Mouse (Mus musculus): ENCODE measurements around the gene Acsf2. TPM values are rescaled to one million over a fixed set of nuclear protein-coding genes. Genes with fewer than 3 reads are reported as not detected.

The Acsf2 gene
- 3.9 and 8.6 TPM in 2 replicates for polyA plus RNA-seq (2021; fragmentation: Nextera tagmentation)
- long read RNA-seq, experiment 1, partial matches to known transcripts, result 1 of 3 reads
- long read RNA-seq, experiment 1, other reads (novel, unspliced or antisense), result 1 of 3 reads
- long read RNA-seq, experiment 2, result 0 reads

GRCm38 (mm10) chr11:94601321-94602281 is at the start of gene Acsf2:
TSS of gene Acsf2 (minus strand) at chr11:94601871.

DNA sequence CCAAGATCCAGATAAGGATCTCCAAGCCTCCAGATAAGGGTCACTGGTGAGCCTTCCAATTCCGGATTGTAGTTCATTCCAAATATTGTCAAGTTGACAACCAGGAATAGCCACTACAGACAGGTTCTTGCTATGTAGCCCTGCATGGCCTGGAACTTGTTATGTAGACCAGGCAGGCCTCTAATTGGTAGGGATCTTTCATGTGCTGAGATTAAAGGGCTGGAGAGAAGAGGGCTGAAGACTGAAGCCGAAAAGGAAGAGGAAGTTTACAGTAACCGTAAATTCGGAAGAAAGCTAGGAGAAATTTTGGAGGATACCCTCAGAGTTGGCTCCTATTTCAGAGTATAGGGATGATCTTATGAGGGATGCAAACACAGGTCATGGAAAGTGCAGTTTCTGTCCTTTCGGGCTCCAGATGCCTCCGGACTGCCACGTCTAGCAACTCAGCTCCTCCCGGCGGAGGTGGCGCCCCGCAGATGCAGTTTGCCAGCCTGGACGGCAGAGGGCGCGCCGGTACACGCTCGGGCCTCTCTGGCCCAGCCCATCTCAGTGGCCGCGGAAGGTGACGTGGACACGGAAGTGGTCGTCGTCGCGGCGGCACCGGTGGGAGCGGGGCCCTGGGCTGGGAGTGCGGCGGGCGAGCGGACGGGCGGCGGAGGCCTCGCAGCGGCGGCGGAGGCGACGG is 27.7 kb upstream of the Acsf2 start, which contains the start of gene Lrrc59:
Gene Lrrc59 (plus strand): TSS at position 569 of the 685 bp plus-strand sequence.

DNA sequence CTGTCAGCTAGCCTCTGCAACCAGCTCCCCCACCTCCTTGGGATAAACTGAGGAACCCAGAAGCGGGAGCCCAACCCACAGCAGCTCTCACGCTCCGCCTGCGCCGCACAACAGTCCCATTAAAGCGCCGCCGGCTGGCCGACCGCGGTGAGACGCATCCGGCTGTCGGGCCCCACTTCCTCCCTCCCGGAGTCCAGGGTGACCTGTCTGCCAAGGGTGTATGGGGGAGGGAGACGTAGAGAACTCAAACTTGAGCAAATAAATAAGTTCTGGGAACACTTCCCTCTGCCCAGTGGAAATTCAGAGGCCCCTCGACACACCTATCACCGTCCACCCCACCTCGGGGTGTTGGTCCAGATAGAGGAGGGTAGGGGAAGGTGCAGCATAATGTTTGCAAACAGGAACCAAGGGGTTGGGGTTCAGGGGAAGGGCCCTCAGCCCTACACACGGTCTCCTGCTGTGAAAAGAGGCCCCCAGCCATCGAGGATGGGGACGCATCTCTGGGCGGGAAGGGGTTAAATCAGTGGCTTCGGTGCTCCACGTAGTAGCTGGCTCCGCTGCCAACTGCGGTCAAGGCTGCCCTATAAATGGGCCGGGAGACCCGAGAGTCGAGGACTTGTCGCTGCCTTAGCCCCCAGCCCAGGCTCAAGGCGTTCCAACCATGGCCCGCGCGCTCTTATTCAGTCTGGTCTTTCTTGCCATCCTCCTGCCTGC is 37.1 kb downstream of the Acsf2 start, which contains the start of gene Chad:
Gene Chad (plus strand): TSS at position 611 of the 714 bp plus-strand sequence.

GRCm38 (mm10) chr11:94548888-94549690 is 52.6 kb downstream of the Acsf2 start, which contains the start of gene Rsad1:
TSS of gene Rsad1 (minus strand) at chr11:94549255.

GRCm38 (mm10) chr11:94521219-94521843 is 80.3 kb downstream of the Acsf2 start, which contains the start of gene Mycbpap:
TSS of gene Mycbpap (minus strand) at chr11:94521742.

Other genes with a start within 250 kb of the Acsf2 start
- gene Abcc3, start 208.9 kb downstream of the Acsf2 start, polyA plus RNA-seq (2021; fragmentation: Nextera tagmentation), result 1.4 and 1.6 TPM in 2 replicates
- gene Cacna1g, start 127.7 kb downstream of the Acsf2 start, polyA plus RNA-seq (2021; fragmentation: Nextera tagmentation), result 6.8 and 7.1 TPM in 2 replicates
- 0.16 and 0.25 TPM in 2 replicates for gene Spata20, start 115.7 kb downstream of the Acsf2 start, polyA plus RNA-seq (2021; fragmentation: Nextera tagmentation)
- gene Epn3, start 101.9 kb downstream of the Acsf2 start, polyA plus RNA-seq (2021; fragmentation: Nextera tagmentation), result 0.50 and 0.56 TPM in 2 replicates
- gene Mycbpap, start 80.1 kb downstream of the Acsf2 start, polyA plus RNA-seq (2021; fragmentation: Nextera tagmentation), result 0.97 and 0.98 TPM in 2 replicates
- 4.5 and 5.5 TPM in 2 replicates for gene Rsad1, start 52.6 kb downstream of the Acsf2 start, polyA plus RNA-seq (2021; fragmentation: Nextera tagmentation)
- not detected in 2 replicates for gene Chad, start 36.8 kb downstream of the Acsf2 start, polyA plus RNA-seq (2021; fragmentation: Nextera tagmentation)
- 25.2 and 77.8 TPM in 2 replicates for gene Lrrc59, start 27.9 kb upstream of the Acsf2 start, polyA plus RNA-seq (2021; fragmentation: Nextera tagmentation)
- gene Mrpl27, start 51.9 kb upstream of the Acsf2 start, polyA plus RNA-seq (2021; fragmentation: Nextera tagmentation), result 139 and 181 TPM in 2 replicates
- 0.11 and 0.16 TPM in 2 replicates for gene Eme1, start 52.1 kb upstream of the Acsf2 start, polyA plus RNA-seq (2021; fragmentation: Nextera tagmentation)
- 9.1 and 12.1 TPM in 2 replicates for gene Xylt2, start 75.6 kb upstream of the Acsf2 start, polyA plus RNA-seq (2021; fragmentation: Nextera tagmentation)
- gene Gm11541, start 102.6 kb upstream of the Acsf2 start, polyA plus RNA-seq (2021; fragmentation: Nextera tagmentation), result not detected in 2 replicates
- not detected in 2 replicates for gene Cdc34b, start 139.9 kb upstream of the Acsf2 start, polyA plus RNA-seq (2021; fragmentation: Nextera tagmentation)
- gene Tmem92, start 180.8 kb upstream of the Acsf2 start, polyA plus RNA-seq (2021; fragmentation: Nextera tagmentation), result not detected in 2 replicates

Measured in left cerebral cortex, adult 6 months (tissue).